Mouse (Mus musculus): ENCODE data around the gene Dpm3. TPM values are rescaled to one million over a fixed set of nuclear protein-coding genes. Genes with fewer than 3 reads are reported as not detected.

The Dpm3 gene
- polyA plus RNA-seq (2012; rRNA removed) (89.7 and 115 TPM in 2 replicates), polyA plus RNA-seq (2014; fragmentation: Nextera tagmentation; extraction: Ambion mirVana) (64.3 and 65.8 TPM in 2 replicates)

- Histone ChIP-seq H3K9me3 (ENCODE audit: control insufficient read depth, low read length) (no peaks in the 10 kb centered on the region), H3K27ac (no peak within 1 kb of the TSS), H3K4me1 (replicated peaks; ENCODE audit: control insufficient read depth in 2 of 2, insufficient read depth in 2 of 2, low read length in 1 of 2) (peaks cover 0 to 2% of the 10 kb centered on the region in 2 experiments; a peak in 1 of 4 replicates), H3K36me3 (replicated peaks; ENCODE audit: control insufficient read depth, insufficient read depth, low read depth) (no peaks in the 10 kb centered on the region), H3K4me2 (ENCODE audit: low read depth) (no peak within 1 kb of the TSS), H3K27me3 (ENCODE audit: control insufficient read depth, insufficient read depth, low read length) (peaks cover 2% of the 10 kb centered on the region; the same call in 1 of the 2 replicates), H3K4me3 (ENCODE audit: insufficient read depth in 1 of 2, low read depth in 2 of 2, low read length in 2 of 2) (no peak within 1 kb of the TSS), H3K9ac (replicated peaks) (no peak within 1 kb of the TSS)
- TF ChIP-seq EP300 (IDR thresholded peaks at IDR 0.05; ENCODE audit: low read depth) = no peak
- no peak for ATAC-seq (ENCODE audit: insufficient read depth)
- no peak for DNase-seq (ENCODE audit: low read depth in 3 of 3, low spot score in 3 of 3)
- WGBS (ENCODE audit: insufficient replicate concordance) = 39% methylated on average over 7 of the region's 7 CpGs
Observed at GRCm38 (mm10) chr3:89259076-89259475, at the start of gene Dpm3. Gene Dpm3 (plus strand): TSS chr3:89259358.

GRCm38 (mm10) chr3:89209731-89210130 lies 49.4 kb upstream of the Dpm3 start:
- no peak for ATAC-seq (ENCODE audit: insufficient read depth)
- no peaks in the 10 kb centered on the region for H3K9me3 ChIP-seq (ENCODE audit: control insufficient read depth, low read length)
- DNase-seq (ENCODE audit: low read depth in 3 of 3, low spot score in 3 of 3) = no peak
- peaks cover 9 to 12% of the 10 kb centered on the region in 2 experiments for H3K4me1 ChIP-seq (replicated peaks; ENCODE audit: control insufficient read depth in 2 of 2, insufficient read depth in 2 of 2, low read length in 1 of 2)
- no peak overlapping the region for H3K27ac ChIP-seq
- H3K4me2 ChIP-seq (ENCODE audit: low read depth) = no peak overlapping the region
- no peaks in the 10 kb centered on the region for H3K27me3 ChIP-seq (ENCODE audit: control insufficient read depth, insufficient read depth, low read length)
- H3K4me3 ChIP-seq (ENCODE audit: insufficient read depth in 1 of 2, low read depth in 2 of 2, low read length in 2 of 2) = no peak overlapping the region
- no peak overlapping the region for H3K9ac ChIP-seq (replicated peaks)
- 72% methylated on average over 7 of the region's 7 CpGs for WGBS (ENCODE audit: insufficient replicate concordance)
- peaks cover 18% of the 10 kb centered on the region for H3K36me3 ChIP-seq (replicated peaks; ENCODE audit: control insufficient read depth, insufficient read depth, low read depth)
- TF ChIP-seq CTCF (IDR thresholded peaks at IDR 0.05; ENCODE audit: low read depth) (no peak), EP300 (IDR thresholded peaks at IDR 0.05; ENCODE audit: low read depth) (no peak)

- no peak for DNase-seq (ENCODE audit: low read depth in 3 of 3, low spot score in 3 of 3)
- Histone ChIP-seq H3K27ac (no peak overlapping the region), H3K36me3 (replicated peaks; ENCODE audit: control insufficient read depth, insufficient read depth, low read depth) (peaks cover 18% of the 10 kb centered on the region), H3K4me1 (replicated peaks; ENCODE audit: control insufficient read depth in 2 of 2, insufficient read depth in 2 of 2, low read length in 1 of 2) (peaks cover 11 to 13% of the 10 kb centered on the region in 2 experiments), H3K4me2 (ENCODE audit: low read depth) (no peak overlapping the region), H3K9ac (replicated peaks) (no peak overlapping the region), H3K4me3 (ENCODE audit: insufficient read depth in 1 of 2, low read depth in 2 of 2, low read length in 2 of 2) (no peak overlapping the region), H3K27me3 (ENCODE audit: control insufficient read depth, insufficient read depth, low read length) (no peaks in the 10 kb centered on the region), H3K9me3 (ENCODE audit: control insufficient read depth, low read length) (no peaks in the 10 kb centered on the region)
- 79% methylated on average over 13 of the region's 13 CpGs for WGBS (ENCODE audit: insufficient replicate concordance)
- TF ChIP-seq EP300 (IDR thresholded peaks at IDR 0.05; ENCODE audit: low read depth) = no peak
- TF ChIP-seq CTCF (IDR thresholded peaks at IDR 0.05; ENCODE audit: low read depth) = no peak
- ATAC-seq (ENCODE audit: insufficient read depth) = no peak
Observed at GRCm38 (mm10) chr3:89210162-89210561, 49.0 kb upstream of the Dpm3 start.

GRCm38 (mm10) chr3:89210731-89211130 lies 48.4 kb upstream of the Dpm3 start:
- Histone ChIP-seq H3K4me3 (ENCODE audit: insufficient read depth in 1 of 2, low read depth in 2 of 2, low read length in 2 of 2) (no peak overlapping the region), H3K9me3 (ENCODE audit: control insufficient read depth, low read length) (no peaks in the 10 kb centered on the region), H3K36me3 (replicated peaks; ENCODE audit: control insufficient read depth, insufficient read depth, low read depth) (peaks cover 18% of the 10 kb centered on the region), H3K27ac (no peak overlapping the region), H3K27me3 (ENCODE audit: control insufficient read depth, insufficient read depth, low read length) (no peaks in the 10 kb centered on the region; the same call in 1 of the 2 replicates), H3K4me2 (ENCODE audit: low read depth) (no peak overlapping the region), H3K9ac (replicated peaks) (no peak overlapping the region), H3K4me1 (replicated peaks; ENCODE audit: control insufficient read depth in 2 of 2, insufficient read depth in 2 of 2, low read length in 1 of 2) (peaks cover 15 to 18% of the 10 kb centered on the region in 2 experiments)
- TF ChIP-seq EP300 (IDR thresholded peaks at IDR 0.05; ENCODE audit: low read depth) = no peak
- TF ChIP-seq CTCF (IDR thresholded peaks at IDR 0.05; ENCODE audit: low read depth) = no peak
- no peak for DNase-seq (ENCODE audit: low read depth in 3 of 3, low spot score in 3 of 3)
- no peak for ATAC-seq (ENCODE audit: insufficient read depth)
- 63% methylated on average over 7 of the region's 7 CpGs for WGBS (ENCODE audit: insufficient replicate concordance)

GRCm38 (mm10) chr3:89213803-89214530 lies 45.2 kb upstream of the Dpm3 start:
- H3K4me2 ChIP-seq (ENCODE audit: low read depth) = peak overlapping the region; percentile 74
- under 1% methylated on average over 69 of the region's 69 CpGs for WGBS (ENCODE audit: insufficient replicate concordance)
- H3K4me1 ChIP-seq (replicated peaks; ENCODE audit: control insufficient read depth in 2 of 2, insufficient read depth in 2 of 2, low read length in 1 of 2) = peaks cover 16 to 19% of the 10 kb centered on the region in 2 experiments
- ATAC-seq (ENCODE audit: insufficient read depth) = peak; percentile 89
- H3K9ac ChIP-seq (replicated peaks) = peak overlapping the region; percentile 73
- no peaks in the 10 kb centered on the region; the same call in 1 of the 2 replicates for H3K27me3 ChIP-seq (ENCODE audit: control insufficient read depth, insufficient read depth, low read length)
- H3K9me3 ChIP-seq (ENCODE audit: control insufficient read depth, low read length) = no peaks in the 10 kb centered on the region
- DNase-seq (ENCODE audit: low read depth in 3 of 3, low spot score in 3 of 3) = peak; percentile 79 to 84 (median 84)
- no peak for TF ChIP-seq EP300 (IDR thresholded peaks at IDR 0.05; ENCODE audit: low read depth)
- TF ChIP-seq CTCF (IDR thresholded peaks at IDR 0.05; ENCODE audit: low read depth) = no peak
- peaks cover 4% of the 10 kb centered on the region for H3K36me3 ChIP-seq (replicated peaks; ENCODE audit: control insufficient read depth, insufficient read depth, low read depth)
- peak overlapping the region; percentile 5 for H3K27ac ChIP-seq
- peak overlapping the region; percentile 75 to 78 for H3K4me3 ChIP-seq (ENCODE audit: insufficient read depth in 1 of 2, low read depth in 2 of 2, low read length in 2 of 2)

All from liver, embryonic 14.5 days (tissue).